In the genomic region with DNA sequence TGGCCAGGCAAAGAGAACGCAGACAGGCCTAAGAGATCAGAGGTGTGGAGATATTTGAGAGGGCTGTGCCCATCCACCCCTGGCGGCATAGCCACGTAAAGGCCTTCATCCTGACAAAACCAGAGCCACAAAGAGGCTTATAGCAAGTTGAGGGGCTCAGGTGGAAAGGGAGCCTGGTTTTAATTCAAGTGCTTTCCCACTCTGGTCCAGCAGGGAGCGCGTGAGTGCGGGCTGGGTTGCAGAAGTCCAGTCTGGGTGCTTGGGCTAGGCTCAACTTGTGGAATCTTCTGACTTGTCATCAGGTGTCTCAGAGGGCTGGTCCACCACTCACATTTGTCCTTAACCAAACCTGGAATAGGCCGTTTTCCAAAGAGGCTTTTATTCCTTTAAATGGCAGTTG, we compare ENCODE assay signal across 8 mouse cellular contexts. TPM values are rescaled to one million over a fixed set of nuclear protein-coding genes. Genes with fewer than 3 reads are reported as not detected.
DNase-seq lines count a peak whose midpoint lies in the region; TF ChIP-seq lines count a peak whose summit lies in the region.

No protein-coding gene starts in this region.

- DNase-seq in ES-CJ7 (ENCODE audit: low read depth, low spot score) (peak; percentile 78), MN1 (ENCODE audit: low spot score) (no peak)
- peak; percentile 67 to 88 for DNase-seq in cerebellum, adult 2 months
- DNase-seq in frontal cortex, postnatal 36 days (ENCODE audit: low spot score in 2 of 2): peak; percentile 83 to 85
- peak; percentile 60 to 78 for DNase-seq in kidney, postnatal 25 days
- peak; percentile 78 for DNase-seq in lung, postnatal 10 days
- DNase-seq in right cerebral cortex, postnatal 36 days (ENCODE audit: low spot score in 2 of 2): peak; percentile 55 to 67

- H3K79me3 ChIP-seq in C2C12 (ENCODE audit: low read depth): no peaks in the 10 kb centered on the region

- H3K27me3 ChIP-seq in C2C12 (ENCODE audit: control insufficient read depth, insufficient read depth, insufficient read length): peaks cover 30% of the 10 kb centered on the region
- H3K27me3 ChIP-seq in cerebellum, adult 2 months (ENCODE audit: control insufficient read depth, insufficient read depth, low read length): no peaks in the 10 kb centered on the region

- no peaks in the 10 kb centered on the region for H3K79me2 ChIP-seq in C2C12 (ENCODE audit: control insufficient read depth, insufficient read depth)

- H3K4me1 ChIP-seq in cerebellum, adult 2 months (ENCODE audit: control insufficient read depth, insufficient read depth, low read length): 0 out of 2 replicates have a peak, but pooled peaks cover 3% of the 10 kb centered on the region

- WGBS in cerebellum, adult 2 months: 21% methylated on average over 7 of the region's 7 CpGs

- no peak for TF ChIP-seq POLR2A in cerebellum, adult 2 months (IDR thresholded peaks at IDR 0.05; ENCODE audit: borderline replicate concordance, insufficient read depth, low read length)

- H3K4me3 ChIP-seq in C2C12 (ENCODE audit: insufficient read depth, poor library complexity, severe bottlenecking): no peak overlapping the region
- H3K4me3 ChIP-seq in cerebellum, adult 2 months (replicated peaks; ENCODE audit: insufficient read depth, low read depth, low read length): no peak overlapping the region

- H3K27ac ChIP-seq in cerebellum, adult 2 months (ENCODE audit: insufficient read depth, low read length): no peak overlapping the region

- no peaks in the 10 kb centered on the region for H3K36me3 ChIP-seq in C2C12 (ENCODE audit: control insufficient read depth, insufficient read depth)

- no peak overlapping the region for H3ac ChIP-seq in C2C12 (ENCODE audit: control insufficient read depth, insufficient read length, low read depth)

- peak; percentile 24 for TF ChIP-seq CTCF in C2C12 (IDR thresholded peaks at IDR 0.05; ENCODE audit: control insufficient read depth, insufficient read depth, insufficient read length)
- peak; percentile 86 for TF ChIP-seq CTCF in cerebellum, adult 2 months (IDR thresholded peaks at IDR 0.05; ENCODE audit: borderline replicate concordance, insufficient read depth, low read depth, low read length)

TF ChIP-seq in C2C12, 6 proteins besides CTCF, POLR2A, EP300 and RAD21:
- no peak for TF ChIP-seq FOSL1 (IDR thresholded peaks at IDR 0.05; ENCODE audit: insufficient read depth, low read length, poor library complexity, severe bottlenecking)
- no peak for TF ChIP-seq MAX (IDR thresholded peaks at IDR 0.05)
- TF ChIP-seq MYOD1 (IDR thresholded peaks at IDR 0.05; ENCODE audit: control insufficient read depth, insufficient read length, low read depth): no peak
- no peak for TF ChIP-seq MYOG (IDR thresholded peaks at IDR 0.05; ENCODE audit: control insufficient read depth, extremely low read depth, insufficient read length)
- TF ChIP-seq USF1 (IDR thresholded peaks at IDR 0.05; ENCODE audit: low read depth): no peak
- TF ChIP-seq CEBPB (IDR thresholded peaks at IDR 0.05; ENCODE audit: low read depth): no peak

RNA-seq across cellular contexts. Expression of a gene that starts 1.7 kb away (rescaled TPM):
- not detected for polyA plus RNA-seq in C2C12 (2012; fragmentation: generic; extraction: Trizol)
- 6.7 and 6.8 TPM in 2 replicates for polyA plus RNA-seq in cerebellum, adult 2 months (2012; rRNA removed)

RNA-seq across cellular contexts. Expression of a gene that starts 56.8 kb away (rescaled TPM):
- 10.1 TPM for polyA plus RNA-seq in C2C12 (2012; fragmentation: generic; extraction: Trizol)
- polyA plus RNA-seq in cerebellum, adult 2 months (2012; rRNA removed): 146 and 147 TPM in 2 replicates

Comparison
In these comparisons a context has a peak if more than half of its experiments do, and no peak if none do; other contexts are left out.
1. RNA of a gene that starts 56.8 kb away (polyA plus RNA-seq): 146 to 147 TPM in cerebellum, adult 2 months; 10.1 TPM in C2C12 (single experiment); every median in the first group is over 10 times any median in the second.